Mouse (Mus musculus) E14TG2a.4 (cell line): ENCODE data around the gene Plekhh3.

Source experiments
- CTCF ChIP-seq: conservative IDR thresholded peaks from 2 replicates; pipeline ENCODE4 v1.5.1; 2014; ENCODE audit warnings: low read length
- POU5F1 ChIP-seq: IDR thresholded peaks from 2 replicates; pipeline ENCODE4 v1.6.1; 2014; ENCODE audit warnings: low read length, borderline replicate concordance

GRCm38 (mm10) chr11:101182771-101183517, 11.8 kb upstream of the Plekhh3 start:
- TF ChIP-seq CTCF, result no peak
- TF ChIP-seq POU5F1, result no peak
